Mouse (Mus musculus) MEL (cell line): ENCODE measurements around the gene Pnkp. TPM values are rescaled to one million over a fixed set of nuclear protein-coding genes. Genes with fewer than 3 reads are reported as not detected.
A peak's percentile ranks its signal among the peaks of the same experiment; 100 is the strongest.

ENCODE experiments used
- DNase-seq: peaks from one replicate; pipeline ENCODE4 v3.0.0; 2011; ENCODE audit warnings: low read depth, low spot score
- H3K27ac ChIP-seq: 2 replicates; pipeline ENCODE4 v1.5.1; 2012; ENCODE audit warnings: low read depth, mild to moderate bottlenecking, control low read depth, low read length, moderate library complexity; ENCODE audit not compliant: control insufficient read depth
- H3K27me3 ChIP-seq, 2 experiments: fragments of 150-350 bp in 1 of 2; sonication (generic) in 1 of 2; 2 replicates each; pipeline ENCODE4 v1.6.1; 2012; ENCODE audit warnings: low read length in 2 of 2, mild to moderate bottlenecking in 2 of 2, improper control_type of control experiment in 1 of 2, moderate library complexity in 1 of 2; ENCODE audit not compliant: insufficient read depth in 2 of 2, control insufficient read depth in 1 of 2
- H3K36me3 ChIP-seq, 2 experiments: 2 replicates each; pipeline ENCODE4 v1.6.1; 2012 to 2014; ENCODE audit warnings: low read length in 2 of 2, improper control_type of control experiment in 1 of 2, inconsistent platforms in 1 of 2, mild to moderate bottlenecking in 1 of 2; ENCODE audit not compliant: insufficient read depth in 2 of 2, control insufficient read depth in 1 of 2
- H3K4me1 ChIP-seq, 2 experiments: fragments of 150-350 bp in 1 of 2; sonication (generic) in 1 of 2; 2 replicates each; pipeline ENCODE4 v1.6.1; 2012; ENCODE audit warnings: low read length in 2 of 2, improper control_type of control experiment in 1 of 2, mild to moderate bottlenecking in 1 of 2; ENCODE audit not compliant: insufficient read depth in 2 of 2, control insufficient read depth in 1 of 2
- H3K4me3 ChIP-seq, 2 experiments: fragments of 150-350 bp in 1 of 2; sonication (generic) in 1 of 2; 2 replicates each; pipeline ENCODE4 v1.5.1; 2012; ENCODE audit warnings: low read depth in 2 of 2, low read length in 2 of 2, mild to moderate bottlenecking in 2 of 2, moderate library complexity in 2 of 2, control low read depth in 1 of 2, improper control_type of control experiment in 1 of 2; ENCODE audit not compliant: control insufficient read depth in 1 of 2, insufficient read depth in 1 of 2
- H3K79me2 ChIP-seq: 2 replicates; pipeline ENCODE4 v1.6.1; 2012; ENCODE audit warnings: mild to moderate bottlenecking, low read length, moderate library complexity; ENCODE audit not compliant: control insufficient read depth, poor library complexity, insufficient read depth
- H3K9ac ChIP-seq: 2 replicates; pipeline ENCODE4 v1.6.1; 2012; ENCODE audit warnings: low read depth, mild to moderate bottlenecking, control low read depth, low read length, moderate library complexity; ENCODE audit not compliant: control insufficient read depth, poor library complexity, severe bottlenecking
- H3K9me3 ChIP-seq: fragments of 150-350 bp; sonication (generic); replicated peaks from 2 replicates; pipeline ENCODE4 v1.6.1; 2012; ENCODE audit warnings: mild to moderate bottlenecking, low read length, improper control_type of control experiment, moderate library complexity; ENCODE audit not compliant: insufficient read depth
- CHD1 ChIP-seq: IDR thresholded peaks from 2 replicates; pipeline ENCODE4 v1.6.1; 2012; ENCODE audit warnings: low read depth, mild to moderate bottlenecking, inconsistent platforms, low read length, improper control_type of control experiment
- CTCF ChIP-seq, 3 experiments: IDR thresholded peaks in 2 of 3; conservative IDR thresholded peaks in 1 of 3; 2 replicates each; pipeline ENCODE4 v1.5.1; 2011 to 2012; ENCODE audit warnings: low read length in 3 of 3, low read depth in 2 of 3, mild to moderate bottlenecking in 2 of 3, improper control_type of control experiment in 1 of 3, inconsistent platforms in 1 of 3, mixed read lengths in 1 of 3, moderate library complexity in 1 of 3; ENCODE audit not compliant: control insufficient read depth in 1 of 3, insufficient read depth in 1 of 3, poor library complexity in 1 of 3, severe bottlenecking in 1 of 3
- E2F4 ChIP-seq: IDR thresholded peaks from 2 replicates; pipeline ENCODE4 v1.6.1; 2011; ENCODE audit warnings: low read depth, low read length, improper control_type of control experiment, borderline replicate concordance
- ELF1 ChIP-seq: IDR thresholded peaks from 2 replicates; pipeline ENCODE4 v1.6.1; 2014; ENCODE audit warnings: low read depth, mild to moderate bottlenecking, inconsistent platforms, low read length, improper control_type of control experiment, moderate library complexity
- EP300 ChIP-seq, 2 experiments: IDR thresholded peaks; 2 replicates each; pipeline ENCODE4 v1.6.1; 2011; ENCODE audit warnings: improper control_type of control experiment in 2 of 2, low read length in 2 of 2, low read depth in 1 of 2, mild to moderate bottlenecking in 1 of 2
- ETS1 ChIP-seq: IDR thresholded peaks from 2 replicates; pipeline ENCODE4 v1.6.1; 2012; ENCODE audit warnings: low read depth, mild to moderate bottlenecking, inconsistent platforms, low read length, improper control_type of control experiment, moderate library complexity
- GABPA ChIP-seq: IDR thresholded peaks from 2 replicates; pipeline ENCODE4 v1.6.1; 2012; ENCODE audit warnings: low read depth, mild to moderate bottlenecking, inconsistent platforms, low read length, improper control_type of control experiment, moderate library complexity
- GATA1 ChIP-seq: IDR thresholded peaks from 2 replicates; pipeline ENCODE4 v1.6.1; 2011; ENCODE audit warnings: low read depth, low read length, improper control_type of control experiment
- HCFC1 ChIP-seq: IDR thresholded peaks from 2 replicates; pipeline ENCODE4 v1.6.1; 2012; ENCODE audit warnings: low read depth, mild to moderate bottlenecking, inconsistent platforms, low read length, improper control_type of control experiment, moderate library complexity
- JUND ChIP-seq: IDR thresholded peaks from 2 replicates; pipeline ENCODE4 v1.6.1; 2011; ENCODE audit warnings: low read depth, mild to moderate bottlenecking, improper control_type of control experiment, low read length
- KAT2A ChIP-seq: conservative IDR thresholded peaks from 2 replicates; pipeline ENCODE4 v1.6.1; 2012; ENCODE audit warnings: low read depth, low read length, improper control_type of control experiment, inconsistent platforms
- MAFK ChIP-seq: IDR thresholded peaks from 2 replicates; pipeline ENCODE4 v1.6.1; 2011; ENCODE audit warnings: low read depth, mild to moderate bottlenecking, low read length, improper control_type of control experiment, borderline replicate concordance
- MAX ChIP-seq: IDR thresholded peaks from 2 replicates; pipeline ENCODE4 v1.6.1; 2011; ENCODE audit warnings: low read length, improper control_type of control experiment
- MAZ ChIP-seq: IDR thresholded peaks from 2 replicates; pipeline ENCODE4 v1.6.1; 2012; ENCODE audit warnings: low read depth, mild to moderate bottlenecking, inconsistent platforms, low read length, improper control_type of control experiment
- MEF2A ChIP-seq: IDR thresholded peaks from 2 replicates; pipeline ENCODE4 v1.6.1; 2014; ENCODE audit warnings: low read depth, mild to moderate bottlenecking, inconsistent platforms, low read length, improper control_type of control experiment; ENCODE audit not compliant: poor library complexity, insufficient replicate concordance, severe bottlenecking; ENCODE audit errors: extremely low read depth
- MXI1 ChIP-seq: IDR thresholded peaks from 2 replicates; pipeline ENCODE4 v1.6.1; 2011; ENCODE audit warnings: mild to moderate bottlenecking, low read depth, low read length, improper control_type of control experiment
- MYB ChIP-seq: IDR thresholded peaks from 2 replicates; pipeline ENCODE4 v1.6.1; 2011; ENCODE audit warnings: mild to moderate bottlenecking, low read depth, low read length, improper control_type of control experiment
- MYC ChIP-seq: IDR thresholded peaks from 2 replicates; pipeline ENCODE4 v1.6.1; 2011; ENCODE audit warnings: low read depth, mild to moderate bottlenecking, low read length, improper control_type of control experiment, moderate library complexity
- NELFE ChIP-seq: IDR thresholded peaks from 2 replicates; pipeline ENCODE4 v1.6.1; 2011; ENCODE audit warnings: low read depth, low read length, improper control_type of control experiment
- NRF1 ChIP-seq: IDR thresholded peaks from 2 replicates; pipeline ENCODE4 v1.6.1; 2014; ENCODE audit warnings: low read depth, mild to moderate bottlenecking, inconsistent platforms, low read length, improper control_type of control experiment, moderate library complexity; ENCODE audit not compliant: poor library complexity, insufficient read depth, severe bottlenecking
- POLR2A ChIP-seq, 2 experiments: IDR thresholded peaks; 2 replicates each; pipeline ENCODE4 v1.6.1; 2011 to 2012; ENCODE audit warnings: low read length in 2 of 2, mild to moderate bottlenecking in 2 of 2, control low read depth in 1 of 2, improper control_type of control experiment in 1 of 2, low read depth in 1 of 2, moderate library complexity in 1 of 2; ENCODE audit not compliant: control insufficient read depth in 1 of 2, insufficient read depth in 1 of 2, poor library complexity in 1 of 2
- POLR2AphosphoS2 ChIP-seq: IDR thresholded peaks from 2 replicates; pipeline ENCODE4 v1.6.1; 2011; ENCODE audit warnings: low read length, improper control_type of control experiment
- POLR2AphosphoS5 ChIP-seq: IDR thresholded peaks from 2 replicates; pipeline ENCODE4 v1.6.1; 2012; ENCODE audit warnings: low read depth, borderline replicate concordance, mild to moderate bottlenecking, inconsistent platforms, low read length, moderate library complexity, mixed read lengths
- RCOR1 ChIP-seq: IDR thresholded peaks from 2 replicates; pipeline ENCODE4 v1.6.1; 2012; ENCODE audit warnings: low read depth, mild to moderate bottlenecking, inconsistent platforms, low read length, improper control_type of control experiment
- SIN3A ChIP-seq: IDR thresholded peaks from 2 replicates; pipeline ENCODE4 v1.6.1; 2012; ENCODE audit warnings: low read length, improper control_type of control experiment, inconsistent platforms
- SMC3 ChIP-seq: IDR thresholded peaks from 2 replicates; pipeline ENCODE4 v1.6.1; 2011; ENCODE audit warnings: low read depth, low read length, improper control_type of control experiment
- TAL1 ChIP-seq: IDR thresholded peaks from 2 replicates; pipeline ENCODE4 v1.6.1; 2012; ENCODE audit warnings: mild to moderate bottlenecking, inconsistent platforms, low read length, moderate library complexity, mixed read lengths
- TBP ChIP-seq: IDR thresholded peaks from 2 replicates; pipeline ENCODE4 v1.8.0; 2011; ENCODE audit warnings: low read depth, low read length, improper control_type of control experiment
- TCF12 ChIP-seq: IDR thresholded peaks from 2 replicates; pipeline ENCODE4 v1.6.1; 2014; ENCODE audit warnings: low read depth, mild to moderate bottlenecking, inconsistent platforms, low read length, improper control_type of control experiment, moderate library complexity
- UBTF ChIP-seq: IDR thresholded peaks from 2 replicates; pipeline ENCODE4 v1.6.1; 2012; ENCODE audit warnings: low read depth, mild to moderate bottlenecking, inconsistent platforms, low read length, improper control_type of control experiment, moderate library complexity, borderline replicate concordance; ENCODE audit not compliant: insufficient read depth
- USF1 ChIP-seq: IDR thresholded peaks from 2 replicates; pipeline ENCODE4 v1.6.1; 2014; ENCODE audit warnings: low read depth, mild to moderate bottlenecking, inconsistent platforms, low read length, improper control_type of control experiment, moderate library complexity
- USF2 ChIP-seq, 2 experiments: IDR thresholded peaks; 2 replicates each; pipeline ENCODE4 v1.6.1; 2011 to 2012; ENCODE audit warnings: improper control_type of control experiment in 2 of 2, low read length in 2 of 2, borderline replicate concordance in 1 of 2, inconsistent platforms in 1 of 2, low read depth in 1 of 2, mild to moderate bottlenecking in 1 of 2; ENCODE audit not compliant: insufficient read depth in 1 of 2
- ZC3H11A ChIP-seq: IDR thresholded peaks from 2 replicates; pipeline ENCODE4 v1.6.1; 2012; ENCODE audit warnings: low read depth, mild to moderate bottlenecking, inconsistent platforms, low read length, improper control_type of control experiment
- ZKSCAN1 ChIP-seq: IDR thresholded peaks from 2 replicates; pipeline ENCODE4 v1.6.1; 2012; ENCODE audit warnings: low read depth, mild to moderate bottlenecking, inconsistent platforms, low read length, improper control_type of control experiment, moderate library complexity
- ZMIZ1 ChIP-seq: IDR thresholded peaks from 2 replicates; pipeline ENCODE4 v1.6.1; 2012; ENCODE audit warnings: low read depth, mild to moderate bottlenecking, inconsistent platforms, low read length, improper control_type of control experiment, moderate library complexity
- ZNF384 ChIP-seq: IDR thresholded peaks from 2 replicates; pipeline ENCODE4 v1.6.1; 2012; ENCODE audit warnings: low read depth, mild to moderate bottlenecking, inconsistent platforms, low read length, improper control_type of control experiment
- polyA plus RNA-seq, 2 experiments: library from polyadenylated mRNA; stranded (reverse) in 1 of 2; unstranded in 1 of 2; fragments of >175 nt in 1 of 2; fragments of >200 nt in 1 of 2; gene quantifications; 2 replicates each; pipeline versions ENCODE4 v1.2.1 to v1.2.4; 2012; ENCODE audit warnings: low replicate concordance in 2 of 2, low read depth in 1 of 2; ENCODE audit not compliant: insufficient read length in 2 of 2, insufficient read depth in 1 of 2, missing spikeins in 1 of 2
- total RNA-seq: library from RNA; depleted of rRNA; stranded (reverse); fragments of 300-350 nt; gene quantifications from 2 replicates; pipeline ENCODE4 v1.2.3, GENCODE M21; 2012; rRNA removed

Gene Pnkp
- total RNA-seq (39.3 and 49.9 TPM in 2 replicates), polyA plus RNA-seq (10 to 100 TPM in 1 of 2 experiments, not detected in 1; 45.6 TPM)

- H3K79me2 ChIP-seq: peaks cover 6% of the 10 kb centered on the region
- peak within 1 kb of the TSS; percentile 80 for H3K9ac ChIP-seq
- H3K36me3 ChIP-seq: peaks cover 0 to 15% of the 10 kb centered on the region in 2 experiments; a peak in 2 of 4 replicates
- DNase-seq: peak; percentile 95
- peaks cover 5 to 20% of the 10 kb centered on the region in 2 experiments for H3K4me1 ChIP-seq
- H3K9me3 ChIP-seq: no peaks in the 10 kb centered on the region
- no peaks in the 10 kb centered on the region for H3K27me3 ChIP-seq
- H3K27ac ChIP-seq: peak within 1 kb of the TSS; percentile 71
- H3K4me3 ChIP-seq: peak within 1 kb of the TSS; percentile 83 to 84
- TF ChIP-seq HCFC1 (peak; percentile 82), MAZ (0 out of 2 replicates have a peak, but pooled peaks have one; percentile 26), GATA1 (no peak), NRF1 (peak; percentile 86), POLR2A (IDR thresholded peaks at IDR 0.05; ENCODE audit: control insufficient read depth in 1 of 2, insufficient read depth in 1 of 2, low read depth in 1 of 2, low read length in 2 of 2, poor library complexity in 1 of 2) (peak; percentile 62 to 79; a peak in 3 of 4 replicates), UBTF (peak; percentile 27; the same call in 1 of the 2 replicates), SIN3A (peak; percentile 78), ZC3H11A (no peak), MEF2A (no peak), EP300 (IDR thresholded peaks at IDR 0.05; ENCODE audit: low read depth in 1 of 2, low read length in 2 of 2) (peak in 1 of 2 experiments; percentile 12; a peak in 1 of 4 replicates), SMC3 (no peak), ETS1 (no peak), MAX (no peak), E2F4 (no peak), TCF12 (peak; percentile 25; the same call in 1 of the 2 replicates), USF2 (IDR thresholded peaks at IDR 0.05; ENCODE audit: borderline replicate concordance in 1 of 2, insufficient read depth in 1 of 2, low read depth in 1 of 2, low read length in 2 of 2) (no peak), CHD1 (no peak), ZNF384 (no peak), ZMIZ1 (peak; percentile 22; the same call in 1 of the 2 replicates), ELF1 (peak; percentile 78), KAT2A (no peak), MYB (no peak), ZKSCAN1 (no peak), NELFE (peak; percentile 74), RCOR1 (no peak), TBP (peak; percentile 70), JUND (no peak), POLR2AphosphoS5 (no peak), GABPA (no peak), POLR2AphosphoS2 (no peak), MXI1 (0 out of 2 replicates have a peak, but pooled peaks have one; percentile 46), MYC (no peak), TAL1 (no peak), USF1 (no peak), MAFK (no peak), CTCF (IDR thresholded peaks at IDR 0.05 in 2 of 3, conservative IDR thresholded peaks at IDR 0.05 in 1 of 3; ENCODE audit: control insufficient read depth in 1 of 3, insufficient read depth in 1 of 3, low read depth in 2 of 3, low read length in 3 of 3, poor library complexity in 1 of 3, severe bottlenecking in 1 of 3) (no peak)
Observed at GRCm38 (mm10) chr7:44857042-44857552, at the start of gene Pnkp. TSS of gene Pnkp (plus strand) at chr7:44857139.
